Mouse (Mus musculus) midbrain, embryonic 12.5 days (tissue): ENCODE measurements around the gene Rpl32. TPM values are rescaled to one million over a fixed set of nuclear protein-coding genes. Genes with fewer than 3 reads are reported as not detected.
"Not testable (repeated sequence)": the region's sequence is repeated elsewhere in the genome, so short reads cannot be mapped to it uniquely, and the experiment has no call there.

Experiments used
- ATAC-seq: fragments of 200-750 bp; cut with Nextera tagmentation; 2 replicates; pipeline ENCODE4 v1.8.0; 2017; ENCODE audit warnings: low read depth, moderate TSS enrichment, moderate library complexity; ENCODE audit not compliant: low FRiP score
- H3K27ac ChIP-seq: fragments of 300-500 bp; sonication (generic); replicated peaks from 2 replicates; pipeline ENCODE4 v1.5.1; 2016; ENCODE audit warnings: mild to moderate bottlenecking
- H3K27me3 ChIP-seq: fragments of 300-500 bp; sonication (generic); 2 replicates; pipeline ENCODE4 v1.6.1; 2016; ENCODE audit warnings: mild to moderate bottlenecking
- H3K36me3 ChIP-seq: fragments of 300-500 bp; sonication (generic); 2 replicates; pipeline ENCODE4 v1.6.1; 2016
- H3K4me1 ChIP-seq: fragments of 300-500 bp; sonication (generic); 2 replicates; pipeline ENCODE4 v1.6.1; 2016
- H3K4me2 ChIP-seq: fragments of 300-500 bp; sonication (generic); replicated peaks from 2 replicates; pipeline ENCODE4 v1.6.1; 2016; ENCODE audit warnings: mild to moderate bottlenecking, moderate library complexity
- H3K4me3 ChIP-seq: fragments of 300-500 bp; sonication (generic); 2 replicates; pipeline ENCODE4 v1.5.1; 2016; ENCODE audit warnings: mild to moderate bottlenecking
- H3K9ac ChIP-seq: fragments of 300-500 bp; sonication (generic); replicated peaks from 2 replicates; pipeline ENCODE4 v1.6.1; 2016; ENCODE audit warnings: mild to moderate bottlenecking, moderate library complexity
- H3K9me3 ChIP-seq: fragments of 300-500 bp; sonication (generic); 2 replicates; pipeline ENCODE4 v1.6.1; 2016; ENCODE audit warnings: mild to moderate bottlenecking
- WGBS: fragments of 180-500 bp; shearing (Covaris S2); methylation state at CpG from one replicate; pipeline ENCODE4 v1.1.7; 2016; 5-methylcytosine and 5-hydroxymethylcytosine counted together
- polyA plus RNA-seq: library from polyadenylated mRNA; unstranded; fragments of >200 nt; fragmentation: Nextera tagmentation; extraction: Ambion mirVana; gene quantifications from 2 replicates; pipeline ENCODE4 v1.2.1, GENCODE M21; 2016

Gene Rpl32
- polyA plus RNA-seq, 1 experiment from 2014 or later: 1,622 TPM

DNA sequence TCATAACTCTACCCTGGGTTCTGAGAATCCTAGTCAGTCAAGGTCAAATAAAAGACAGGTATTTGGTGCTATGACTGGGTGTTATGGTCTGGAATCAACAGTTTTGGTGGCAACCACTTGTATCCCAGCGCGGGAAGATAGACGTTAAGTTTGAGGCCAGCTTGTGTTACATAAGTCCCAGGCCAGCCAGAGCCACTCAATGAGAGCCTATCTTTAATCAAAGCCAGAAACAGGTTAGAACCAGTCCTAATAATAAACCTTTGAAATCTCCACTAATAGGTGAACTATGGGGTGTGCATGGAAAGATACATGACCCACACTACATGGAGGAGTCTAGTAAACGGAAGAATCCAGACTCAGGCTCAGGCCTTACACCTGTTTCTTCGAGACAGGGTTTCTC is 30.2 kb upstream of the Rpl32 start:
- Histone ChIP-seq H3K27me3 (no peaks in the 10 kb centered on the region), H3K4me2 (peak overlapping the region; percentile 69), H3K27ac (no peak overlapping the region), H3K9me3 (no peaks in the 10 kb centered on the region), H3K4me1 (peaks cover 15% of the 10 kb centered on the region; the same call in 1 of the 2 replicates), H3K36me3 (peaks cover 21% of the 10 kb centered on the region), H3K4me3 (peak overlapping the region; percentile 41), H3K9ac (no peak overlapping the region)
- 68% methylated on average over 5 of the region's 5 CpGs for WGBS
- ATAC-seq: peak; percentile 34

DNA sequence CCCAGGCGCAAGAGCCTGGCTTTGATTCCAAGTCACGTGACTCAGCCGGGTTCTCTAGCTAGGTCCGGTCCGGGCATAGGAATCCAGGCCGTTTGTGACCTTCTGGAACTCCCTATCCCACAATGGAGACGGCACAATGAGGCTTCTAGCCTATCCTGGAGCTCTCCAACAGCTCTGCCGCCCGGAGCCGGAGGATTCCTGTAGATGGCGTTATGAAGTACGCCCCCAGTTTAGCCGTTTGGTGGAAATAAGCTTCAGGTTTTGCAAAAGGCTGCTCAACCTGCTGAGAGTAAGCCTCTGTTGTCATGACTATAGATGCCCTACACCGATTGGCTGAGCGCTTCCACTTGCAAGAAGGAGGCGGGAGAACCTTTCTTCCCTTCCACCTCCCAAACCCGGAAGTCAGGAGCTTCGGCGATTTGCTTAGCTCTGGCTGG is 29.6 kb upstream of the Rpl32 start, which contains the start of gene Efcab12:
Gene Efcab12 (minus strand): TSS at position 252 of the 437 bp plus-strand sequence.
- no peaks in the 10 kb centered on the region for H3K9me3 ChIP-seq
- WGBS: 1% methylated on average over 19 of the region's 19 CpGs
- H3K36me3 ChIP-seq: peaks cover 15% of the 10 kb centered on the region
- peaks cover 15% of the 10 kb centered on the region; the same call in 1 of the 2 replicates for H3K4me1 ChIP-seq
- H3K4me2 ChIP-seq: peak within 1 kb of the TSS; percentile 69
- peak within 1 kb of the TSS; percentile 36 for H3K27ac ChIP-seq
- peak within 1 kb of the TSS; percentile 49; the same call in 1 of the 2 replicates for H3K9ac ChIP-seq
- peak; percentile 90 for ATAC-seq
- peak within 1 kb of the TSS; percentile 41 for H3K4me3 ChIP-seq
- H3K27me3 ChIP-seq: no peaks in the 10 kb centered on the region

DNA sequence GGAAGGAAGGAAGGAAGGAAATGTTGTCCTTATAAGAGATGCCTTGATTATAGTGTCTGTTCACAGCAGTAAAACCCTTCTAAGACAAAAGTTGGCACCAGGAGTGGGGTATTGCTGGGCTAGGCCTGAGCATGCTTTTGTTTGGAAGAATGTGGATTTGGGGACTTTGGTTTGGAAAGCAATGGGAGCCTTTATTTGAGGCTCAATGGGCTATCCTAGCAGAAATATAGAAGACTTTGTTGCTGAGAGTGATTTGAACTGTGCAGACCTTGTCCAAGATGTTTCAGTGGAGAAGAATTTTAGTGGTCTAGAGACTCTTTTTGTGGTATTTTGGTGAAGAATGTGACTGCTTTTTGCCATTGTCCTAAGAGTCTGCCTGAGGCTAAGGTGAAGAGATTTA is 25.3 kb upstream of the Rpl32 start:
- H3K9me3 ChIP-seq: no peaks in the 10 kb centered on the region
- no peak overlapping the region for H3K9ac ChIP-seq
- H3K4me3 ChIP-seq: no peak overlapping the region
- H3K27ac ChIP-seq: no peak overlapping the region
- H3K36me3 ChIP-seq: no peaks in the 10 kb centered on the region
- ATAC-seq: no peak
- H3K4me2 ChIP-seq: no peak overlapping the region
- H3K27me3 ChIP-seq: no peaks in the 10 kb centered on the region
- peaks cover 15% of the 10 kb centered on the region; the same call in 1 of the 2 replicates for H3K4me1 ChIP-seq

DNA sequence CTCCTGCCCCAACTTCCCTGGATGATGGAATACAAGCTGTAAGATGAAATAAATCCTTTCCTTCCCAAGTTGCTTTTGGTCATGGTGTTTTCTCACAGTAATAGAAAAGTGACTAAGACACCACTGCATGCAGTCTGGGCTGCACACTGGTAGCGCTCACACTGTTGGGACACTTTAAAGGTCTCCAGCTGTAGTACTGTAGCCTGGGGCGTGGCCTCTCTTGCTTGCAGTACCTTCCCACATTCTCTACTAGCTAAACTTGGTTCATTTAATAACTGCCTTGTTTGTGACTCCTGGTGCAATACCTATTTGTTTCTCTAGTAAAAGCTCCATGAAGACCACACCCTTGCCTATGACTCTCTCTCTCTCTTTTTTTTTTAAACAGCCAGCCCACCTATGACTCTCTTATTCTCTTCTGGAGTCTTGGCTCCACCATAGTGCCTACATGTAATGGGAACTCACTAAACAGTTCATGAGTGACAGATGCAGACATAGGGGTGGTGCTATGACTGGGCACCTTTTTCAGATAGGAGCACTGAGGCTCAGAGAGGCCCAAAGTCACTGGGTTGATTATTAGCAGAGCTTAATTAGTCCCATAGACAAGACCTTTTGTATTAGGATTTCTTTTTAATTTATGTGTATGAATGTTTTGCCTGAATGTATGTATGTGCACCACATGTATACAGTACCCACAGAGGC is 23.8 kb upstream of the Rpl32 start:
- Histone ChIP-seq H3K4me2 (no peak overlapping the region), H3K4me3 (no peak overlapping the region), H3K9me3 (no peaks in the 10 kb centered on the region), H3K4me1 (peaks cover 2% of the 10 kb centered on the region; the same call in 1 of the 2 replicates), H3K36me3 (no peaks in the 10 kb centered on the region), H3K9ac (no peak overlapping the region), H3K27me3 (no peaks in the 10 kb centered on the region), H3K27ac (no peak overlapping the region)
- 88% methylated on average over 2 of the region's 2 CpGs for WGBS
- no peak for ATAC-seq

DNA sequence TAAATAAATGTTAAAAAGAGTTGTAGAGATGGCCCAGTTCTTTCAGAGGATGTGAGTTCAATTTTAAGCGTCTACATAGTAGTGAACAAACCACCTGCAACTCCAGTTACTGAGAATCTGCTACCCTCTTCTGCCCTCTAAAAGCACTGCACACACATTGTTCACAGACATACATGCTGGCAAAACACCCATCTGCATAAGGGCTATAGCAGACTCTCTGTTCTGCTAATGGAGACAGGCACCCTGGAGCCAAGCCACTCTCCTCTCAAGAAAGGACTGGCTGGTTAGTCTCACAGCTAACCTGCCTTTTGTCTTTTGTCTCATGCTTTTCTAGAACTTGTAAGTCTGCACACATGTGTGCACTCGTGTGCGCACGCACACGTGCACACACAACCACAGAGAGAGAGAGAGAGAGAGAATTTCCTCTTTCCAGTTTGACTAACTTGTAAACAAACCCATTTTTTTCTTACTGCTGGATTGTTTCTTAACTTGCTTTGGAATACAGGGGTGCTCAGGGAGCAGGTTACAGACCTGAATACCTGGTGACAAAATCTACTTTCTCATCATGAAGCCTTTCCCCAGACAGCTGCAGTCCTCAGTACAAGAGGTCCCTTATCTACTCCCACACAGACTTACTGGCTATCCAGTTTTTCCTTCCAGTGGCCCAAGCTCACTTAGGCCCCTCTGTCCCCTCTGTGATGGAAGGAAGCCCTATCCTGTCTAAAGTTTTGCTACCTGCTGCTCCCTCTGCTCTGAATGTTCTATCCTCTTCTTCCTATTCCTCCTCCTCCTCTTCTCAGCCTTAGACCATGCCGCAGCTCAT is 22.4 kb upstream of the Rpl32 start:
- no peak overlapping the region for H3K9ac ChIP-seq
- 90% methylated on average over 6 of the region's 6 CpGs for WGBS
- no peaks in the 10 kb centered on the region for H3K4me1 ChIP-seq
- no peaks in the 10 kb centered on the region for H3K27me3 ChIP-seq
- H3K4me2 ChIP-seq: no peak overlapping the region
- no peaks in the 10 kb centered on the region for H3K9me3 ChIP-seq
- H3K27ac ChIP-seq: no peak overlapping the region
- no peaks in the 10 kb centered on the region for H3K36me3 ChIP-seq
- no peak for ATAC-seq
- no peak overlapping the region for H3K4me3 ChIP-seq

DNA sequence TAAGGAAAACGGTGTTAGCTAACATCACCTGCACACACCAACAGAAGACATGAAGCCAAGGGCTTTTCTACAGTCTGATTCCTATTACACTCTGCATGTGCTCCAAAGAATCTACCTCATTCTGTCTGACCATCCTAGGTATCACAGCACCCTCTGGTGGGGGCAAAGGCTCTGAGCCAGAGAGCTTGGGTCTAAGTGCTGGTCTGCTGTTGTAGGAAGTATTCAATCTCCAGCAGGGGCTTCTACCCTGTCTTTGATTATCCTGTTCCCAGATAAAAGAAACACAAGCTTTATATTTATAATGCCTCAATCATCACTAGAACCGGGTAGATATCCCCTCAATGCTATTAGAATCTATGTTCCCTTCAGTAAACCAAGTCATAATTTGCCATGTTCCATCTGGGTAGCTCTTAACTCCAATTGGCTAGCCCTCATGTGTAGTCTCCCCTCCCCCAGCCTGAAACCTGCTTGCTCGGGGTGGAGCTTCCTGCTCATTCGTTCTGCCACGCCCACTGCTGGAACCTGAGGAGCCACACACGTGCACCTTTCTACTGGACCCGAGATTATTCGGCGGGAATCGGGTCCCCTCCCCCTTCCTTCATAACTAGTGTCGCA is 15.4 kb upstream of the Rpl32 start:
- H3K36me3 ChIP-seq, H3K27ac ChIP-seq, H3K4me3 ChIP-seq, H3K9me3 ChIP-seq, H3K27me3 ChIP-seq, H3K4me1 ChIP-seq, H3K9ac ChIP-seq: not testable (repeated sequence)
- ATAC-seq: peak; percentile 80
- peak overlapping the region; percentile 32 for H3K4me2 ChIP-seq
- WGBS: 7% methylated on average over 5 of the region's 11 CpGs

DNA sequence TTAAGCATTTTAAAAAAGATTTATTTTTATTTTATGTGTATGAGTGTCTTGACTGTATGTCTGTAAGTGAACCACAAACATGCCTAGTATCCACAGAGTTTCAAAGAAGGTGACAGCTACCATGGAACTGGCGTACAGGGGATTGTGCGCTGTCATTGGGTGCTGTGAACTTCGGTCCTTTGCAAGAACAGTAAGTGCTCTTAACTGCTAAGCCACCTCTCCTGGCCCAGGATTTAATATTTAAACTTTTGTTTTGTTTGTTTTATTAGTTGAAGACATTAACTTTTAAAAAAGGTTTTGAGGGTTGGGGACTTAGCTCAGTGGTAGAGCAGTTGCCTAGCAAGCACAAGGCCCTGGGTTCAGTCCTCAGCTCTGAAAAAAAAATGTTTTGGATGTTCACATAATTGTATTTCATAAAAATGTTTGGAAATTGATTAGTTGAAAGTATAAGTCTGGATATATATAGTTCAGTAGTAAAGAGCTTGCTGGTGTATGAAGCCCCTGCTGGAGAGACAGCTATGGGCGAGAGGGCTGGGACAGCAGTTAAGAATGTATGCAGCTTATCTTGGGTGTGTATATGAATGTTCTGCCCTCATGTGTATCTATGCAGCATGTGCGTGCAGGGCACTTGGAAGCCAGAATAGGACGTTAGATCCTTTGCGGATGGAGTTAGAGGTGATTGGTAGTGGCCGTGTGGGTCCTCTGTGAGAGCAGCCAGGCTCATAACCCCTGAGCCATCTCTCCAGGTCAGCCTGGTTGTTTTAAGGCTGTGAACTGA is 12.9 kb upstream of the Rpl32 start:
- Histone ChIP-seq H3K27ac (no peak overlapping the region), H3K9me3 (no peaks in the 10 kb centered on the region), H3K36me3 (no peaks in the 10 kb centered on the region), H3K4me2 (no peak overlapping the region), H3K9ac (no peak overlapping the region), H3K4me3 (no peak overlapping the region), H3K4me1 (no peaks in the 10 kb centered on the region; the same call in 1 of the 2 replicates), H3K27me3 (no peaks in the 10 kb centered on the region)
- WGBS: 86% methylated on average over 8 of the region's 8 CpGs
- ATAC-seq: no peak

DNA sequence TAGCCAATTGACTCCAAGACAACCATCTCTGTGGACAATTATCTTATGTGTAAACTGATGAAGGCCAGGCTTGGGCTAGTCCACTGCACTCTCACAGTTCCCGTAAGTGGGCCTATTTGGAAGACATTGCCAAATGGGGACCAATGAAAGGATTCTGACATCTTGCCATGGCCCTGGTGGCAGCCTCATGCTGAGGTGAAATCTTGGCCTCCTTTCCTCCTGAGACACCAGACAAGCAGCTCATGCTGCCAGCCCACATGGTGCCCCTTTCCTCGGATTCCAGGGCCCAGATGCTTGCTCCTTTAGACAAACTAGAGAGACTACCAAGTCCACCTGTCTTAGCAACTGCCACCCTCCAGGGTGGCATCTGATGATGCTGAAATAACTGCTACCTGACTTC is 9.6 kb upstream of the Rpl32 start:
- Histone ChIP-seq H3K4me2 (no peak overlapping the region), H3K36me3 (no peaks in the 10 kb centered on the region), H3K9ac (no peak overlapping the region), H3K4me3 (no peak overlapping the region), H3K27me3 (no peaks in the 10 kb centered on the region), H3K9me3 (no peaks in the 10 kb centered on the region), H3K4me1 (no peaks in the 10 kb centered on the region), H3K27ac (no peak overlapping the region)
- no peak for ATAC-seq
- 88% methylated on average over 2 of the region's 2 CpGs for WGBS

DNA sequence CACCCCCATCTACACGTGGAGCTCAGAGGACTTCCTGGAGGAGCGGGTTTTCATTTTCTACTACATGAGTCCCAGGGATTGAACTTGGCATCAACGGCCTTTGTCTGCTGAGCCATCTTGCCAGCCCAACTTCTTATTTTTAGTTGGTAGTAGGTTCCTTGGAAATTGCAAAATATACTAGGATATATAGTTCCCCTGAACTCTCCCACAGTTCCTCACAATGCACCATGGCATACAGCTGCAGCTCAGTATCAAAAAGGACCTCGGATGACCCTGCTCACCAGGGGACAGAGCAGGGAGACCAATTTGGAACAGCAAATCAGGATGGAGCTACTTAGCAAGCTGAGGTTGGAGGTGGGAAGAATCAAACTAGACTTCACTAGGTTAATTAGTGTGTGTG is 6.5 kb upstream of the Rpl32 start:
- Histone ChIP-seq H3K9ac (no peak overlapping the region), H3K27me3 (no peaks in the 10 kb centered on the region), H3K9me3 (no peaks in the 10 kb centered on the region), H3K4me2 (no peak overlapping the region), H3K27ac (no peak overlapping the region), H3K36me3 (no peaks in the 10 kb centered on the region), H3K4me1 (no peaks in the 10 kb centered on the region), H3K4me3 (no peak overlapping the region)
- ATAC-seq: no peak
- 78% methylated on average over 4 of the region's 4 CpGs for WGBS

DNA sequence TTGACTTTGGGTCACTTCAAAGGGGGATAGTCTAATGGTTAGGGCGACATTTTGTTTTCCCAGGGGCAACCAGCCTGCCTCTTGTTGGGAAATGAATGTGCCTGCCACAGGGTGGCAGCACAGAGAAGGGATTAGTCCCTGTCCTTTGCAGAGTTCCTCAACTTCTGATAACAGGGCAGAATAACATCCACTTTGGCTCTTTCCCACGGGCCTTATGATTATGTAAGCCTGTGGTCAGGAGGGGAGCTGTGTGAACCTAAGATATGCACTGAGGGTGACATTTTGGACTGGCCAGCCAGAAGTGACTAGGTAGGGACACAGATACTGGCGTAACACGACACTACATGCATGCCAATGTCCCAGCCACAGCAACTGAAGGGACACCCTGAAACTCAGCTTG is 5.6 kb upstream of the Rpl32 start:
- no peak overlapping the region for H3K27ac ChIP-seq
- no peaks in the 10 kb centered on the region for H3K36me3 ChIP-seq
- no peak for ATAC-seq
- H3K4me3 ChIP-seq: no peak overlapping the region
- H3K4me1 ChIP-seq: no peaks in the 10 kb centered on the region
- H3K27me3 ChIP-seq: no peaks in the 10 kb centered on the region
- 37% methylated on average over 4 of the region's 4 CpGs for WGBS
- no peak overlapping the region for H3K4me2 ChIP-seq
- H3K9ac ChIP-seq: no peak overlapping the region
- no peaks in the 10 kb centered on the region for H3K9me3 ChIP-seq

DNA sequence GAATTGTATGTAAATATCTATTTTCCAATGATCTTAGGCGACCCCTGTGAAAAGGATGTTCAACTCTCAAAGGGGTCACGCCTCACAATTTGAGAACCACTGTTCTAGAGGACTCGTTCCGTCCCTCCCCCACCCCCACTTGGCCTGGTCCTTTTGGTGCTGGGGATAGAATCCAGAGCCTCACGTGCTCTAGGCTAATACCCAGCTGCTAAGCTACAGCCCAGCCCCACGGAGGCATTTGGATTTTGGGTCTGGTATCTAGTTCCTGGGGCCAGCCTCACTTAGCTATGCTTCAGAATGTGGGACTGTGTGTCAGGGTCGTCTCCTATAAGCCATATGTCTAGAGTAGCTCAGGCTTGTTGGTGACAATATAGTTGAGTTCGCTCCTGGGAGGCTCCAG is 3.1 kb upstream of the Rpl32 start:
- Histone ChIP-seq H3K9ac (no peak overlapping the region; the same call in 1 of the 2 replicates), H3K4me2 (no peak overlapping the region), H3K27ac (no peak overlapping the region), H3K36me3 (peaks cover 9% of the 10 kb centered on the region), H3K27me3 (no peaks in the 10 kb centered on the region), H3K4me1 (peaks cover 9% of the 10 kb centered on the region), H3K4me3 (no peak overlapping the region), H3K9me3 (no peaks in the 10 kb centered on the region)
- ATAC-seq: no peak
- 70% methylated on average over 8 of the region's 8 CpGs for WGBS
